Mouse (Mus musculus): ENCODE results near the gene Tmem45a.

DNA sequence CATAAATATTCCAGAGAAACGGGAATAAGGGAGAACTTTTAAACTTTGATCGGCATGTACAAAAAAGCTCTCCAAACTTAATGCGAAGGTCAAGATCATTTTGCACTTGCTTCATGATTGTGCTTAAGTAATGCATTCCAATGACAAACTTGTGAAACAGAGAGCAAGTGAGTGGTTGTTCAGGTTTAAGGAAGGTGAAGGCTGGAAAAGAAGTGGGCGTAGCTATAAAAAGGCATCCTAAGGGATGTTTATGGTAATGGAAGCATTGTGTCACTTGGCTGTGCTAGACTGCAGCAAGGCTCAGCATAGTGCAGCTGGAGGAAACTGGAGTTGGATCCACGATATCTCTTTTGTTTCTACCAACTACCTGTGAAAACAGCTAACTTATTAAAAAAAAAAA, 5.6 kb upstream of the Tmem45a start:
- TF ChIP-seq CTCF (IDR thresholded peaks at IDR 0.05; ENCODE audit: borderline replicate concordance, insufficient read depth, low read depth, low read length) = no peak
- TF ChIP-seq POLR2A (IDR thresholded peaks at IDR 0.05; ENCODE audit: borderline replicate concordance, insufficient read depth, low read length) = no peak
